Mouse (Mus musculus): ENCODE measurements around the gene Ptgir. TPM values are rescaled to one million over a fixed set of nuclear protein-coding genes. Genes with fewer than 3 reads are reported as not detected.

Gene Ptgir
- polyA plus RNA-seq, 1 experiment from 2014 or later, result 0.22 TPM

GRCm38 (mm10) chr7:16937312-16937711 is 31.0 kb downstream of the Ptgir start:
- no peaks in the 10 kb centered on the region for H3K36me3 ChIP-seq (ENCODE audit: control insufficient read depth, insufficient read depth, low read length)
- H3K9ac ChIP-seq (ENCODE audit: low read length), result no peak overlapping the region
- no peaks in the 10 kb centered on the region for H3K27me3 ChIP-seq (replicated peaks; ENCODE audit: control insufficient read depth, insufficient read depth, low read length)
- no peak overlapping the region for H3K4me2 ChIP-seq (ENCODE audit: low read length)
- 49% methylated on average over 4 of the region's 4 CpGs for WGBS
- no peak overlapping the region for H3K4me3 ChIP-seq (ENCODE audit: low read depth, low read length)
- ATAC-seq, result no peak
- no peak overlapping the region for H3K27ac ChIP-seq (ENCODE audit: low read depth, low read length)
- no peak for DNase-seq (ENCODE audit: low spot score)
- H3K4me1 ChIP-seq (ENCODE audit: control insufficient read depth, insufficient read depth, low read length), result peaks cover 24% of the 10 kb centered on the region
- no peaks in the 10 kb centered on the region for H3K9me3 ChIP-seq (replicated peaks; ENCODE audit: control insufficient read depth, low read length)

GRCm38 (mm10) chr7:16938117-16938791 is 32.0 kb downstream of the Ptgir start:
- H3K4me3 ChIP-seq (ENCODE audit: low read depth, low read length), result no peak overlapping the region
- no peaks in the 10 kb centered on the region for H3K9me3 ChIP-seq (replicated peaks; ENCODE audit: control insufficient read depth, low read length)
- DNase-seq (ENCODE audit: low spot score), result peak; percentile 94
- WGBS, result 57% methylated on average over 17 of the region's 17 CpGs
- no peak overlapping the region for H3K9ac ChIP-seq (ENCODE audit: low read length)
- H3K27me3 ChIP-seq (replicated peaks; ENCODE audit: control insufficient read depth, insufficient read depth, low read length), result no peaks in the 10 kb centered on the region
- peaks cover 24% of the 10 kb centered on the region for H3K4me1 ChIP-seq (ENCODE audit: control insufficient read depth, insufficient read depth, low read length)
- peak; percentile 91 for ATAC-seq
- H3K27ac ChIP-seq (ENCODE audit: low read depth, low read length), result peak overlapping the region; percentile 67
- no peaks in the 10 kb centered on the region for H3K36me3 ChIP-seq (ENCODE audit: control insufficient read depth, insufficient read depth, low read length)
- peak overlapping the region; percentile 12 for H3K4me2 ChIP-seq (ENCODE audit: low read length)

GRCm38 (mm10) chr7:16940292-16940691 is 34.0 kb downstream of the Ptgir start:
- H3K9me3 ChIP-seq (replicated peaks; ENCODE audit: control insufficient read depth, low read length), result no peaks in the 10 kb centered on the region
- no peak for ATAC-seq
- no peak overlapping the region for H3K4me2 ChIP-seq (ENCODE audit: low read length)
- peak overlapping the region; percentile 77 for H3K27ac ChIP-seq (ENCODE audit: low read depth, low read length)
- no peaks in the 10 kb centered on the region for H3K36me3 ChIP-seq (ENCODE audit: control insufficient read depth, insufficient read depth, low read length)
- H3K27me3 ChIP-seq (replicated peaks; ENCODE audit: control insufficient read depth, insufficient read depth, low read length), result no peaks in the 10 kb centered on the region
- H3K9ac ChIP-seq (ENCODE audit: low read length), result peak overlapping the region; percentile 18; the same call in 1 of the 2 replicates
- H3K4me1 ChIP-seq (ENCODE audit: control insufficient read depth, insufficient read depth, low read length), result peaks cover 34% of the 10 kb centered on the region
- DNase-seq (ENCODE audit: low spot score), result no peak
- H3K4me3 ChIP-seq (ENCODE audit: low read depth, low read length), result no peak overlapping the region
- WGBS, result 40% methylated on average over 7 of the region's 7 CpGs

GRCm38 (mm10) chr7:16942861-16943260 is 36.6 kb downstream of the Ptgir start:
- H3K9ac ChIP-seq (ENCODE audit: low read length), result no peak overlapping the region
- peaks cover 47% of the 10 kb centered on the region for H3K4me1 ChIP-seq (ENCODE audit: control insufficient read depth, insufficient read depth, low read length)
- H3K9me3 ChIP-seq (replicated peaks; ENCODE audit: control insufficient read depth, low read length), result no peaks in the 10 kb centered on the region
- H3K4me2 ChIP-seq (ENCODE audit: low read length), result no peak overlapping the region
- ATAC-seq (no peak), DNase-seq (ENCODE audit: low spot score) (peak; percentile 65)
- no peaks in the 10 kb centered on the region for H3K36me3 ChIP-seq (ENCODE audit: control insufficient read depth, insufficient read depth, low read length)
- peaks cover 8% of the 10 kb centered on the region for H3K27me3 ChIP-seq (replicated peaks; ENCODE audit: control insufficient read depth, insufficient read depth, low read length)
- H3K4me3 ChIP-seq (ENCODE audit: low read depth, low read length), result no peak overlapping the region
- H3K27ac ChIP-seq (ENCODE audit: low read depth, low read length), result peak overlapping the region; percentile 94
- 47% methylated on average over 4 of the region's 4 CpGs for WGBS

- ATAC-seq (peak; percentile 92), DNase-seq (ENCODE audit: low spot score) (peak; percentile 97)
- 17% methylated on average over 29 of the region's 36 CpGs for WGBS
- Histone ChIP-seq H3K36me3 (ENCODE audit: control insufficient read depth, insufficient read depth, low read length) (no peaks in the 10 kb centered on the region), H3K27me3 (replicated peaks; ENCODE audit: control insufficient read depth, insufficient read depth, low read length) (peaks cover 8% of the 10 kb centered on the region), H3K27ac (ENCODE audit: low read depth, low read length) (peak within 1 kb of the TSS; percentile 94), H3K4me2 (ENCODE audit: low read length) (peak within 1 kb of the TSS; percentile 79), H3K9ac (ENCODE audit: low read length) (peak within 1 kb of the TSS; percentile 96), H3K9me3 (replicated peaks; ENCODE audit: control insufficient read depth, low read length) (no peaks in the 10 kb centered on the region), H3K4me1 (ENCODE audit: control insufficient read depth, insufficient read depth, low read length) (peaks cover 50% of the 10 kb centered on the region), H3K4me3 (ENCODE audit: low read depth, low read length) (peak within 1 kb of the TSS; percentile 71)
These were observed 37.9 kb downstream of the Ptgir start, which contains the start of gene Pnmal2 for GRCm38 (mm10) chr7:16944061-16944807. Gene Pnmal2, plus strand, starts transcription at chr7:16944682.

GRCm38 (mm10) chr7:16944808-16945315 is 38.6 kb downstream of the Ptgir start:
- Histone ChIP-seq H3K27me3 (replicated peaks; ENCODE audit: control insufficient read depth, insufficient read depth, low read length) (peaks cover 8% of the 10 kb centered on the region), H3K36me3 (ENCODE audit: control insufficient read depth, insufficient read depth, low read length) (no peaks in the 10 kb centered on the region), H3K4me2 (ENCODE audit: low read length) (peak overlapping the region; percentile 79), H3K4me3 (ENCODE audit: low read depth, low read length) (peak overlapping the region; percentile 71), H3K4me1 (ENCODE audit: control insufficient read depth, insufficient read depth, low read length) (peaks cover 52% of the 10 kb centered on the region), H3K9ac (ENCODE audit: low read length) (peak overlapping the region; percentile 96), H3K27ac (ENCODE audit: low read depth, low read length) (peak overlapping the region; percentile 94), H3K9me3 (replicated peaks; ENCODE audit: control insufficient read depth, low read length) (no peaks in the 10 kb centered on the region)
- ATAC-seq, result no peak; the same call in none of the 2 replicates
- no peak for DNase-seq (ENCODE audit: low spot score)
- WGBS, result 1% methylated on average over 19 of the region's 22 CpGs

GRCm38 (mm10) chr7:16945419-16945818 is 39.1 kb downstream of the Ptgir start:
- Histone ChIP-seq H3K27me3 (replicated peaks; ENCODE audit: control insufficient read depth, insufficient read depth, low read length) (peaks cover 8% of the 10 kb centered on the region), H3K4me1 (ENCODE audit: control insufficient read depth, insufficient read depth, low read length) (peaks cover 46% of the 10 kb centered on the region), H3K9me3 (replicated peaks; ENCODE audit: control insufficient read depth, low read length) (no peaks in the 10 kb centered on the region), H3K4me2 (ENCODE audit: low read length) (peak overlapping the region; percentile 79), H3K27ac (ENCODE audit: low read depth, low read length) (peak overlapping the region; percentile 94), H3K9ac (ENCODE audit: low read length) (peak overlapping the region; percentile 96), H3K4me3 (ENCODE audit: low read depth, low read length) (peak overlapping the region; percentile 71), H3K36me3 (ENCODE audit: control insufficient read depth, insufficient read depth, low read length) (no peaks in the 10 kb centered on the region)
- ATAC-seq (no peak), DNase-seq (ENCODE audit: low spot score) (no peak)
- 14% methylated on average over 17 of the region's 17 CpGs for WGBS

GRCm38 (mm10) chr7:16946441-16947348 is 40.4 kb downstream of the Ptgir start:
- H3K9me3 ChIP-seq (replicated peaks; ENCODE audit: control insufficient read depth, low read length), result no peaks in the 10 kb centered on the region
- whole genome bisulfite sequencing, result 2% methylated on average over 53 of the region's 53 CpGs

More at GRCm38 (mm10) chr7:16946441-16947348, 40.4 kb downstream of the Ptgir start:
- Histone ChIP-seq H3K27me3 (replicated peaks; ENCODE audit: control insufficient read depth, insufficient read depth, low read length) (peaks cover 8% of the 10 kb centered on the region), H3K27ac (ENCODE audit: low read depth, low read length) (peak overlapping the region; percentile 78), H3K4me2 (ENCODE audit: low read length) (peak overlapping the region; percentile 79), H3K4me1 (ENCODE audit: control insufficient read depth, insufficient read depth, low read length) (peaks cover 44% of the 10 kb centered on the region), H3K36me3 (ENCODE audit: control insufficient read depth, insufficient read depth, low read length) (no peaks in the 10 kb centered on the region), H3K9ac (ENCODE audit: low read length) (peak overlapping the region; percentile 96), H3K4me3 (ENCODE audit: low read depth, low read length) (peak overlapping the region; percentile 71)
- no peak for DNase-seq (ENCODE audit: low spot score)
- no peak for ATAC-seq
